Mouse (Mus musculus) midbrain, embryonic 13.5 days (tissue): ENCODE measurements around the gene Mettl9. TPM values are rescaled to one million over a fixed set of nuclear protein-coding genes. Genes with fewer than 3 reads are reported as not detected.
A peak's percentile ranks its signal among the peaks of the same experiment; 100 is the strongest.
"Not testable (repeated sequence)": the region's sequence is repeated elsewhere in the genome, so short reads cannot be mapped to it uniquely, and the experiment has no call there.

Source experiments
- ATAC-seq: fragments of 200-750 bp; cut with Nextera tagmentation; 2 replicates; pipeline ENCODE4 v1.8.0; 2017; ENCODE audit warnings: mild to moderate bottlenecking, moderate TSS enrichment, moderate library complexity
- H3K27ac ChIP-seq: fragments of 300-500 bp; sonication (generic); 2 replicates; pipeline ENCODE4 v1.5.1; 2015; ENCODE audit warnings: inconsistent platforms, mild to moderate bottlenecking, moderate library complexity
- H3K27me3 ChIP-seq: fragments of 300-500 bp; sonication (generic); 2 replicates; pipeline ENCODE4 v1.6.1; 2015; ENCODE audit warnings: mild to moderate bottlenecking, inconsistent platforms
- H3K36me3 ChIP-seq: fragments of 300-500 bp; sonication (generic); 2 replicates; pipeline ENCODE4 v1.6.1; 2015; ENCODE audit warnings: mild to moderate bottlenecking, inconsistent platforms
- H3K4me1 ChIP-seq: fragments of 300-500 bp; sonication (generic); replicated peaks from 2 replicates; pipeline ENCODE4 v1.6.1; 2015; ENCODE audit warnings: inconsistent platforms
- H3K4me2 ChIP-seq: fragments of 300-500 bp; sonication (generic); replicated peaks from 2 replicates; pipeline ENCODE4 v1.6.1; 2015; ENCODE audit warnings: moderate library complexity, mild to moderate bottlenecking, inconsistent platforms
- H3K4me3 ChIP-seq: fragments of 300-500 bp; sonication (generic); replicated peaks from 2 replicates; pipeline ENCODE4 v1.5.1; 2015; ENCODE audit warnings: mild to moderate bottlenecking, inconsistent platforms
- H3K9ac ChIP-seq: fragments of 300-500 bp; sonication (generic); replicated peaks from 2 replicates; pipeline ENCODE4 v1.6.1; 2015; ENCODE audit warnings: mild to moderate bottlenecking, inconsistent platforms
- H3K9me3 ChIP-seq: fragments of 300-500 bp; sonication (generic); 2 replicates; pipeline ENCODE4 v1.6.1; 2016; ENCODE audit warnings: mild to moderate bottlenecking, inconsistent platforms
- WGBS: fragments of 180-500 bp; shearing (Covaris S2); methylation state at CpG from one replicate; pipeline ENCODE4 v1.1.7; 2015; 5-methylcytosine and 5-hydroxymethylcytosine counted together
- polyA plus RNA-seq: library from polyadenylated mRNA; unstranded; fragments of >200 nt; fragmentation: Nextera tagmentation; extraction: Ambion mirVana; gene quantifications from 2 replicates; pipeline ENCODE4 v1.2.1, GENCODE M21; 2015

Mettl9 gene
- polyA plus RNA-seq, 1 experiment from 2014 or later = 214 TPM

GRCm38 (mm10) chr7:121025221-121026008 is 8.8 kb upstream of the Mettl9 start:
- no peak for ATAC-seq
- Histone ChIP-seq H3K27ac (no peak overlapping the region), H3K9ac (no peak overlapping the region), H3K27me3 (peaks cover 15% of the 10 kb centered on the region), H3K9me3 (no peaks in the 10 kb centered on the region), H3K4me3 (no peak overlapping the region), H3K36me3 (no peaks in the 10 kb centered on the region), H3K4me2 (no peak overlapping the region), H3K4me1 (no peaks in the 10 kb centered on the region)
- WGBS = 84% methylated on average over 6 of the region's 6 CpGs

- peaks cover 20% of the 10 kb centered on the region for H3K27me3 ChIP-seq
- 73% methylated on average over 3 of the region's 3 CpGs for WGBS
- H3K4me1 ChIP-seq = no peaks in the 10 kb centered on the region
- H3K9me3 ChIP-seq = no peaks in the 10 kb centered on the region
- no peak overlapping the region for H3K4me2 ChIP-seq
- H3K27ac ChIP-seq = no peak overlapping the region
- ATAC-seq = no peak
- H3K36me3 ChIP-seq = no peaks in the 10 kb centered on the region
- H3K9ac ChIP-seq = no peak overlapping the region
- no peak overlapping the region for H3K4me3 ChIP-seq
Observed at GRCm38 (mm10) chr7:121026300-121026699, 7.9 kb upstream of the Mettl9 start.

- H3K4me2 ChIP-seq, H3K9ac ChIP-seq, H3K36me3 ChIP-seq, ATAC-seq, H3K27ac ChIP-seq, H3K4me3 ChIP-seq, H3K4me1 ChIP-seq, H3K9me3 ChIP-seq: not testable (repeated sequence)
- H3K27me3 ChIP-seq = peaks cover 32% of the 10 kb centered on the region
Observed at GRCm38 (mm10) chr7:121029947-121030346, 4.3 kb upstream of the Mettl9 start.

GRCm38 (mm10) chr7:121034701-121035141 is 476 bp downstream of the Mettl9 start:
- peaks cover 22% of the 10 kb centered on the region for H3K27me3 ChIP-seq
- ATAC-seq = peak; percentile 87
- peak overlapping the region; percentile 78 for H3K4me2 ChIP-seq
- H3K9ac ChIP-seq = peak overlapping the region; percentile 95
- H3K9me3 ChIP-seq = no peaks in the 10 kb centered on the region
- peaks cover 38% of the 10 kb centered on the region for H3K4me1 ChIP-seq
- no peaks in the 10 kb centered on the region for H3K36me3 ChIP-seq
- 2% methylated on average over 46 of the region's 63 CpGs for WGBS
- H3K4me3 ChIP-seq = peak overlapping the region; percentile 87
- H3K27ac ChIP-seq = peak overlapping the region; percentile 97

GRCm38 (mm10) chr7:121035161-121035721 is 996 bp downstream of the Mettl9 start:
- Histone ChIP-seq H3K36me3 (no peaks in the 10 kb centered on the region), H3K4me3 (peak overlapping the region; percentile 87), H3K4me2 (peak overlapping the region; percentile 78), H3K9me3 (no peaks in the 10 kb centered on the region), H3K4me1 (peaks cover 43% of the 10 kb centered on the region), H3K9ac (peak overlapping the region; percentile 95), H3K27ac (peak overlapping the region; percentile 97), H3K27me3 (peaks cover 20% of the 10 kb centered on the region)
- under 1% methylated on average over 24 of the region's 24 CpGs for WGBS
- ATAC-seq = peak; percentile 51

GRCm38 (mm10) chr7:121040595-121040994 is 6.3 kb downstream of the Mettl9 start:
- H3K9ac ChIP-seq = no peak overlapping the region
- ATAC-seq = no peak
- WGBS = 94% methylated on average over 4 of the region's 4 CpGs
- peaks cover 43% of the 10 kb centered on the region for H3K4me1 ChIP-seq
- H3K4me3 ChIP-seq = no peak overlapping the region
- H3K27ac ChIP-seq = no peak overlapping the region
- no peaks in the 10 kb centered on the region for H3K36me3 ChIP-seq
- H3K4me2 ChIP-seq = no peak overlapping the region
- peaks cover 3% of the 10 kb centered on the region; the same call in 1 of the 2 replicates for H3K9me3 ChIP-seq
- no peaks in the 10 kb centered on the region for H3K27me3 ChIP-seq

GRCm38 (mm10) chr7:121041989-121042388 is 7.7 kb downstream of the Mettl9 start:
- Histone ChIP-seq H3K36me3 (no peaks in the 10 kb centered on the region), H3K4me1 (peaks cover 29% of the 10 kb centered on the region), H3K9ac (no peak overlapping the region), H3K27ac (no peak overlapping the region), H3K4me2 (no peak overlapping the region), H3K4me3 (no peak overlapping the region), H3K9me3 (peaks cover 3% of the 10 kb centered on the region; the same call in 1 of the 2 replicates), H3K27me3 (no peaks in the 10 kb centered on the region)
- no peak for ATAC-seq
- 82% methylated on average over 1 of the region's 1 CpGs for WGBS

- H3K36me3 ChIP-seq = no peaks in the 10 kb centered on the region
- no peak overlapping the region for H3K4me2 ChIP-seq
- H3K4me3 ChIP-seq = no peak overlapping the region
- H3K27me3 ChIP-seq = no peaks in the 10 kb centered on the region
- H3K27ac ChIP-seq = no peak overlapping the region
- peaks cover 3% of the 10 kb centered on the region; the same call in 1 of the 2 replicates for H3K9me3 ChIP-seq
- H3K4me1 ChIP-seq = peaks cover 18% of the 10 kb centered on the region
- WGBS = 93% methylated on average over 3 of the region's 3 CpGs
- no peak overlapping the region for H3K9ac ChIP-seq
- no peak for ATAC-seq
Observed at GRCm38 (mm10) chr7:121043004-121043403, 8.8 kb downstream of the Mettl9 start.

- Histone ChIP-seq H3K4me3 (no peak overlapping the region), H3K9ac (no peak overlapping the region), H3K4me2 (no peak overlapping the region), H3K27ac (no peak overlapping the region), H3K9me3 (peaks cover 3% of the 10 kb centered on the region; the same call in 1 of the 2 replicates), H3K4me1 (peaks cover 15% of the 10 kb centered on the region; the same call in 1 of the 2 replicates), H3K36me3 (peaks cover 2% of the 10 kb centered on the region; the same call in 1 of the 2 replicates), H3K27me3 (no peaks in the 10 kb centered on the region)
- 95% methylated on average over 1 of the region's 1 CpGs for WGBS
- ATAC-seq = no peak
Observed at GRCm38 (mm10) chr7:121043510-121043909, 9.3 kb downstream of the Mettl9 start.

GRCm38 (mm10) chr7:121044251-121044650 is 10.0 kb downstream of the Mettl9 start:
- Histone ChIP-seq H3K4me2 (no peak overlapping the region), H3K9ac (no peak overlapping the region), H3K9me3 (peaks cover 3% of the 10 kb centered on the region; the same call in 1 of the 2 replicates), H3K27me3 (no peaks in the 10 kb centered on the region), H3K4me1 (peaks cover 13% of the 10 kb centered on the region; the same call in 1 of the 2 replicates), H3K27ac (no peak overlapping the region), H3K36me3 (peaks cover 3% of the 10 kb centered on the region; the same call in 1 of the 2 replicates), H3K4me3 (no peak overlapping the region)
- ATAC-seq = no peak
- WGBS = 93% methylated on average over 1 of the region's 1 CpGs

- Histone ChIP-seq H3K4me2 (no peak overlapping the region), H3K36me3 (peaks cover 8% of the 10 kb centered on the region), H3K4me3 (no peak overlapping the region), H3K9me3 (peaks cover 3% of the 10 kb centered on the region; the same call in 1 of the 2 replicates), H3K9ac (no peak overlapping the region), H3K27ac (no peak overlapping the region), H3K4me1 (0 out of 2 replicates have a peak, but pooled peaks cover 2% of the 10 kb centered on the region), H3K27me3 (no peaks in the 10 kb centered on the region)
- no peak for ATAC-seq
- 96% methylated on average over 6 of the region's 6 CpGs for WGBS
Observed at GRCm38 (mm10) chr7:121045671-121046453, 11.6 kb downstream of the Mettl9 start.

GRCm38 (mm10) chr7:121047624-121048023 is 13.4 kb downstream of the Mettl9 start:
- no peak overlapping the region for H3K27ac ChIP-seq
- H3K4me1 ChIP-seq = no peaks in the 10 kb centered on the region
- peaks cover 3% of the 10 kb centered on the region; the same call in 1 of the 2 replicates for H3K9me3 ChIP-seq
- no peak overlapping the region for H3K4me2 ChIP-seq
- no peak for ATAC-seq
- H3K4me3 ChIP-seq = no peak overlapping the region
- WGBS = 89% methylated on average over 2 of the region's 2 CpGs
- no peak overlapping the region for H3K9ac ChIP-seq
- H3K36me3 ChIP-seq = peaks cover 21% of the 10 kb centered on the region
- no peaks in the 10 kb centered on the region for H3K27me3 ChIP-seq
